Mouse (Mus musculus) liver, embryonic 18 days (tissue): ENCODE data around the gene Tpm4. TPM values are rescaled to one million over a fixed set of nuclear protein-coding genes. Genes with fewer than 3 reads are reported as not detected.

ENCODE experiments used
- polyA plus RNA-seq: library from polyadenylated mRNA; depleted of rRNA; stranded (reverse); fragments of >200 nt; gene quantifications from 2 replicates; pipeline ENCODE4 v1.2.3, GENCODE M21; 2012; rRNA removed

The Tpm4 gene
- polyA plus RNA-seq, result 60.7 and 68.7 TPM in 2 replicates

GRCm38 (mm10) chr8:72134756-72135445, at the start of gene Tpm4:
Tpm4 (plus strand) TSS chr8:72134975.

GRCm38 (mm10) chr8:72106740-72107139, 28.0 kb upstream of the Tpm4 start, which contains the start of gene Olfr374:
Olfr374 (plus strand) TSS chr8:72107040.

GRCm38 (mm10) chr8:72160707-72161697, 26.2 kb downstream of the Tpm4 start, which contains the start of gene Rab8a:
Rab8a (plus strand) TSS chr8:72161200.

GRCm38 (mm10) chr8:72189417-72190214, 54.8 kb downstream of the Tpm4 start, which contains the start of gene Hsh2d:
Hsh2d (plus strand) TSS chr8:72189638.

Other genes with a start within 250 kb of the Tpm4 start
- 0.52 and 0.56 TPM in 2 replicates for gene Zfp882, start 226.4 kb upstream of the Tpm4 start, polyA plus RNA-seq
- 5.0 and 5.2 TPM in 2 replicates for gene Zfp617, start 226.3 kb upstream of the Tpm4 start, polyA plus RNA-seq
- 6.4 and 7.1 TPM in 2 replicates for gene Zfp961, start 183.9 kb upstream of the Tpm4 start, polyA plus RNA-seq
- gene Cyp4f18, start 125.3 kb upstream of the Tpm4 start, polyA plus RNA-seq, result 5.9 and 6.0 TPM in 2 replicates
- not detected in 2 replicates for gene Olfr372, start 93.8 kb upstream of the Tpm4 start, polyA plus RNA-seq
- not detected in 2 replicates for gene Olfr373, start 51.8 kb upstream of the Tpm4 start, polyA plus RNA-seq
- 0.01 TPM in 1 of 2 replicates, not detected in the other for gene Olfr374, start 27.9 kb upstream of the Tpm4 start, polyA plus RNA-seq
- gene Rab8a, start 26.2 kb downstream of the Tpm4 start, polyA plus RNA-seq, result 66.6 and 67.5 TPM in 2 replicates
- 0.89 and 1.6 TPM in 2 replicates for gene Hsh2d, start 54.7 kb downstream of the Tpm4 start, polyA plus RNA-seq
- gene Cib3, start 77.9 kb downstream of the Tpm4 start, polyA plus RNA-seq, result 0.03 TPM in 1 of 2 replicates, not detected in the other
- gene Gm11034, start 78.7 kb downstream of the Tpm4 start, polyA plus RNA-seq, result not detected in 2 replicates
- gene Fam32a, start 84.8 kb downstream of the Tpm4 start, polyA plus RNA-seq, result 28.3 and 28.8 TPM in 2 replicates
- 33.5 and 36.0 TPM in 2 replicates for gene Ap1m1, start 105.0 kb downstream of the Tpm4 start, polyA plus RNA-seq
- 5.7 and 6.6 TPM in 2 replicates for gene Gm10282, start 170.3 kb downstream of the Tpm4 start, polyA plus RNA-seq
- 4.9 and 5.6 TPM in 2 replicates for gene Klf2, start 184.1 kb downstream of the Tpm4 start, polyA plus RNA-seq